Mouse (Mus musculus) CH12.LX (cell line): ENCODE data around the gene Ttc9c.

Source experiments
- CTCF ChIP-seq, 2 experiments: IDR thresholded peaks in 1 of 2; conservative IDR thresholded peaks in 1 of 2; 2 replicates each; pipeline ENCODE4 v1.5.1; 2011 to 2012; ENCODE audit warnings: low read depth in 2 of 2, low read length in 2 of 2, improper control_type of control experiment in 1 of 2, inconsistent platforms in 1 of 2, mild to moderate bottlenecking in 1 of 2, moderate library complexity in 1 of 2
- EP300 ChIP-seq: IDR thresholded peaks from 2 replicates; pipeline ENCODE4 v1.6.1; 2011; ENCODE audit warnings: low read length, improper control_type of control experiment
- ETS1 ChIP-seq: conservative IDR thresholded peaks from 2 replicates; pipeline ENCODE4 v1.6.1; 2012; ENCODE audit warnings: low read depth, mild to moderate bottlenecking, inconsistent platforms, low read length, improper control_type of control experiment, moderate library complexity
- KAT2A ChIP-seq: IDR thresholded peaks from 2 replicates; pipeline ENCODE4 v1.6.1; 2012; ENCODE audit warnings: low read length, improper control_type of control experiment, inconsistent platforms; ENCODE audit not compliant: insufficient replicate concordance
- MAX ChIP-seq: IDR thresholded peaks from 2 replicates; pipeline ENCODE4 v1.6.1; 2011; ENCODE audit warnings: low read length, improper control_type of control experiment
- POLR2A ChIP-seq: IDR thresholded peaks from 2 replicates; pipeline ENCODE4 v1.6.1; 2011; ENCODE audit warnings: low read depth, mild to moderate bottlenecking, improper control_type of control experiment, low read length
- RAD21 ChIP-seq: IDR thresholded peaks from 2 replicates; pipeline ENCODE4 v1.6.1; 2011; ENCODE audit warnings: low read depth, mild to moderate bottlenecking, low read length, improper control_type of control experiment, moderate library complexity
- RCOR1 ChIP-seq: conservative IDR thresholded peaks from 2 replicates; pipeline ENCODE4 v1.6.1; 2012; ENCODE audit warnings: low read depth, mild to moderate bottlenecking, inconsistent platforms, low read length, improper control_type of control experiment
- ZC3H11A ChIP-seq: IDR thresholded peaks from 2 replicates; pipeline ENCODE4 v1.6.1; 2012; ENCODE audit warnings: low read depth, mild to moderate bottlenecking, inconsistent platforms, low read length, improper control_type of control experiment

DNA sequence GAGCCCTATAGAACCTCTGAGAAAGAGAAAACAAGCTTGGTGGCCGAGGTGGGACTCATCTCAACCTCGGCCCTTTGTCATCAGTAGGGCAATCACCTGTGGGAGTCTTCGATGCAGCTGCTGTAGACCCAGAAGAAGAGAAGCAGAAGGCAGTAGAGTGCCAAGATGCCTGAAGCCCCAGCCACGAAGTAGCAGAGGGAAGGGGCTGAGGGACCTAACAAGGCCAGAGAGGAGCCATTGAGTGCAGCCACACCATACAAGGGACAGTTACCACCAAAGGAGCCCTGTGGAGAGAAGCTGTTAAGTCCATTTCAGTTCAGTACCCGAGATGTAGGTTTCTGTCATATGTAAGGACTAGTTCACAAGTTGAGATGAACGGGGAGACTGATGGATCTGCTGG, 45.7 kb downstream of the Ttc9c start:
- no peak; the same call in 1 of the 2 replicates for TF ChIP-seq POLR2A
- TF ChIP-seq ETS1 = no peak
- no peak for TF ChIP-seq KAT2A
- no peak for TF ChIP-seq RCOR1
- TF ChIP-seq MAX = no peak
- TF ChIP-seq CTCF (conservative IDR thresholded peaks at IDR 0.05 in 1 of 2, IDR thresholded peaks at IDR 0.05 in 1 of 2; ENCODE audit: low read depth in 2 of 2, low read length in 2 of 2) = no peak
- no peak for TF ChIP-seq ZC3H11A
- TF ChIP-seq EP300 = no peak
- TF ChIP-seq RAD21 = no peak
